Mouse (Mus musculus) adrenal gland, adult 8-10 months (tissue): Measurements from ENCODE around the gene Krt26. TPM values are rescaled to one million over a fixed set of nuclear protein-coding genes. Genes with fewer than 3 reads are reported as not detected.

ENCODE experiments used
- DNase-seq: peaks from one replicate; pipeline ENCODE4 v3.0.0; 2022
- total RNA-seq, 4 experiments: library from RNA; stranded (reverse); gene quantifications; 2 replicates each; pipeline ENCODE4 v1.2.4; 2022

Gene Krt26
- not detected for total RNA-seq

- no peak for DNase-seq
Observed at GRCm38 (mm10) chr11:99337866-99338265, at the start of gene Krt26. Gene Krt26, minus strand, starts transcription at chr11:99337966.

GRCm38 (mm10) chr11:99385813-99386721 is 48.3 kb upstream of the Krt26 start:
- peak; percentile 90 for DNase-seq

DNA sequence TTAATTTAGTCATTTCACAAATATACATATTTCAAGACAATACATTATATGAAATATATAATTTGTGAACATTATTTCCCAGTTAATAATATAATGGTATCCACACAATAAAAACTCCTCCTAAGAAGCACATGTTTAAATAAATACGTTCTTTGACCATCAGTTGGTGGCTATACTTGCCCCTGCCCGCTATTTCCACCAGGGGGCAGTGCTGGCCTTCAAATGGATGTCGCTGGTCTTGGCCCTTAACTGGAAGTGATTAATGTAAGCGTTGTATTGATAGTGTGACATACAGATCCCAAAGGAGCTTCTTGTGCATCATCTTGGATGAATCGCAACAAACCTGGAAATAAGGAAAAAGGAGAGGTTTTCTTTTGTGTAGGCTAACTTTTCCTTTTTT is 41.8 kb upstream of the Krt26 start:
- peak; percentile 41 for DNase-seq

DNA sequence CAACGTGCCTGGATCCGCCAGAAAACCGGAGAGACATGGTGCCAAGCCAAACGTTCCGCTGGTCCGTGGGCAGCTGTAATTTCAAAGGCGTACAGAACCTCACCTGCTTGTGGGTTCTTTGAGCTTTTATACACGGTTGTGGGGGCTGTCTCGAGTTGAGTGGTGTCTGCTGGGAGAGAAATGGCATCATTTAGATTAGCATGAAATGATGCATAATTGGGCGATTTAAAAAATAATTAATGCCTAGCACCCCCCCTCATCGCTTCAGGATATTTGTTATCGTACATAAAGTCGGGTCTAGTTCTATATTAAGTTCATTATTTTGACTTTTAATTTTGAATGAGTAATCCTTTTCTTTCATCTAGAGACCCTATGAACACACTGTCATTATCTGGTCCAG is 37.0 kb upstream of the Krt26 start, which contains the start of gene Krt28:
Krt28 (minus strand) TSS at position 101 of the 400 bp plus-strand sequence.
- DNase-seq: no peak

- no peak for DNase-seq
Observed at GRCm38 (mm10) chr11:99369853-99370451, 32.2 kb upstream of the Krt26 start.

GRCm38 (mm10) chr11:99369229-99369628 is 31.5 kb upstream of the Krt26 start:
- no peak for DNase-seq

DNA sequence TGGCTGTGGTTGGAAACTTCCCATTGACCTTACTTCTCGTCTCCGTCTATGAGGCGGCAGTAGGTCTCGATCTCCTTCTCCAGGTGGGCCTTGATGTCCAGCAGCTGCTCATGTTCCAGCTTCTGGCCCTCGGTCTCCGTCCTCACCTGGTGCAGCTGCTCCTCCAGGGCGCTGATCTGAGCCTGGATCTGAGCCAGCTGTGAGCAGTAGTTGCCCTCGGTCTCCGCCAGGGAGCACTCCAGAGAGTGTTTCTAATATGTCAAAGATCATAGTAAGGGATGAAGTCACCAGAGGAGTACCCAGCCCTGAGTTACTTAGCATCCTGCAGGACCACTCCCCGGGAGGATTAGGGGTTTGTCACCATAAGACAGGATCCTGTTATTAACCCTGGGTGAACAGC is 29.0 kb upstream of the Krt26 start:
- no peak for DNase-seq

DNA sequence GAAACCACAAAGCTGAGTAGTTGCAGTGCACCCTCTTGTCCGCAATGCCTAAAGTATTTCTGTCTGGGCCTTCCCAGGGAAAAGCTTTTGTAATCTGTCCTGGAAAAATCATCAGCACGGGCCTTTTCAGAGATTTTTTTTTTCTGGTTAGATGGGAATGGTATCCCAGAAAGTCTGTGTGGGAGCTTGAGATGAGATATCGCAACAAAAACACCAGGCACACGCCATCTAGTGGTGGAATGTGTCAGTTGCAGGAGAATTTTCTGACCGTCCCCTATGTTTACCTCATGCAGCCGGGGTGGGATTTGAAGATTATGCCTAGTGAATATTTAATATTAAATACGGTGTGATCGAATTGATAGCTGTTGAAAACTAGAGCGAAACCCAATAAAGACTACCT is 26.6 kb upstream of the Krt26 start:
- DNase-seq: no peak

- no peak for DNase-seq
Observed at GRCm38 (mm10) chr11:99361423-99361822, 23.7 kb upstream of the Krt26 start.

GRCm38 (mm10) chr11:99351004-99351403 is 13.2 kb upstream of the Krt26 start, which contains the start of gene Krt27:
Gene Krt27, minus strand, starts transcription at chr11:99351104.
- no peak for DNase-seq

- no peak for DNase-seq
Observed at GRCm38 (mm10) chr11:99339299-99339847, 1.6 kb upstream of the Krt26 start.

- no peak for DNase-seq
Observed at GRCm38 (mm10) chr11:99333426-99333825, 4.3 kb downstream of the Krt26 start.

- DNase-seq: no peak
Observed at GRCm38 (mm10) chr11:99329655-99330054, 8.1 kb downstream of the Krt26 start.

DNA sequence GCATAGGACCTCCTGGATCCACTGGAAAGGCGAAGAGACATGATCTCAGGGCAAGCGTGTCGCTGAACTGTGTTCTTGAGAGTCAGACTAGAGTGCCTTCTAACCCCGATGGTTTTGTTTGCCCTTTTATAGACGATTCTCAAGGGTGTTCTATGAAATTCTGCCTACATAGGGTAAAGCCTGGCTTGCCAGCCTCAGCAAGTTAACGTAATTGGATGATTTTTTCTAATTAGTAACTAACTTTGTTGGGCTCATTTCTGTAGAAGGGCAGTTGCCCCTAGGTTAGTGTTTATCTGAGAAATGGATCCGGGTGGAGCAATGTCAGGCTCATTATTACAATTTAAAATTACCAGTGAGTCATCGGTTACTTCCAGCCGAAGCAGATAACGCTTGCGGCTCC is 14.9 kb downstream of the Krt26 start, which contains the start of gene Krt25:
Krt25 (minus strand) TSS at position 101 of the 400 bp plus-strand sequence.
- DNase-seq: no peak

- no peak for DNase-seq
Observed at GRCm38 (mm10) chr11:99321094-99321493, 16.7 kb downstream of the Krt26 start.

- DNase-seq: no peak
Observed at GRCm38 (mm10) chr11:99319127-99319526, 18.6 kb downstream of the Krt26 start.

DNA sequence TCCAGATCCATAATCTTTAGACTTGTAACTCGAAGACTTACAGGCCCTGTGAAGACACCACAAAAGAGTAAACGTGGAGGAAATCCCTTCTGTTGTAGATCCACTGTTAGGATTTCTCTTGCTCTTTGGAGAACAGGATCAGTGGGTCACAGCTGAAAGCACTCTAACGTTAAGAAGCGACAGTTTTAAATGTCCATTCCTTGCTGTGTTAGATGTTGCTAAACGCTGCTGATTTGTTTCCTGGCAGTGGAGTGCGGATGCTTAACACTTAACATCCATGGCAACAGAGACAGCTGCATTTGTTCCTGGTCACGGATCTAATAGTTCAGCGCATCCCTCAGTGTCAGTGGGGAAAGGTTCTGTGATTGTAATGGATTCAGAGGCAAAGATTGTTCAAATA is 21.2 kb downstream of the Krt26 start:
- no peak for DNase-seq

DNA sequence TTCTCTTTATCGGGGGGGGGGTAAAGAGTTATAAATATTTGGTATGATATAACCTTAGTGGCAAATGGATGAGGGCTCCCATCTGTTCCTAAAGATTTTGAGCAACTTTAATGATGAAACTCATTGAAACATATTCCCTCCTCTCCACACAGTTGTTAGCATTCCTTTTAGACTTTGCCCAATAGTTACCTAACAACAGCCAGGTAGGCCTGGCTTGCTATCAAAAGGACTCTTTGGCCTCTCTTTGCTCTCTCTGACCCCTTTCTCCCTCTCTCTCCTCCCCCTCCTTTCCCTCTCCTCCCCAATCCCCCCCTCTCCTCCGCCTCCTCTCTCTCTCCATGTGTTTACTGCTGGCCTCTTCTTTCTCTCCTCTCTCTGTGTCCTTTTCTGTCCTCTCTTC is 23.2 kb downstream of the Krt26 start:
- DNase-seq: no peak

DNA sequence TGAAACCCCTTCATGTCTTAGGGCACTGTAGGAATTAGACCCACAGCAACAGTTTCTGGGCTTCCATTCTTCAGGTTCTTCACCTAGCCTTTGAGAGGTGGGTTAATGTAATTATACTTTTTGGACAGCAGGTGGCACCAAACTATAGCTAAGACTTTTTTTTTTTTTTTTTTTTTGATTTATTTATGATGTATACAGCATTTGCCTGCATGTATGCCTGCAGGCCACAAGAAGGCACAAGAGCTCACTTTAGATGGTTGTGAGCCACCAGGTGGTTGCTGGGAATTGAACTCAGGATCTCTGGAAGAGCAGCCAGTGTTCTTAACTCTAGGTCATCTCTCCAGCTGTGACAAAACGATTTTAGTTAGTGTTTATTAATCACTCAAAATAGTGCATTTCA is 26.9 kb downstream of the Krt26 start:
- no peak for DNase-seq

- DNase-seq: peak; percentile 25
Observed at GRCm38 (mm10) chr11:99307579-99307978, 30.2 kb downstream of the Krt26 start.

DNA sequence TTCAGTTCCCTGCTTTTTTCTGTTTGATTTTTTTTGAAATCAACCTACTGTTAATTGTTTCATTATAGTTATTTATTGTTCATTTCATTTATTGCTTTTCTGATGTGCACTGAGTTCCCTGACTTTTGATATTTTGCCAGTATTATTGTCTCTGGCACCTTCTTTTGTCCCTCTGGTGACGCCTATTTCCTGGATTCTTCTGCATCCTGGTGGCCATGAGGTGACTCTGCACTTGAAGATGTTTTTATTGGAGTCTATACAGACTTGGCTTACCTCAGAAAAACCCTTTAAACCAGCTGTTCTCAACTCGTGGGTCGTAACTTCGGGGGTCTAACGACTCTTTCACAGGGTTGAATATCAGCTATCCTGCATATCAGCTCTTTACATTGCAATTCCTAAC is 42.7 kb downstream of the Krt26 start:
- no peak for DNase-seq

DNA sequence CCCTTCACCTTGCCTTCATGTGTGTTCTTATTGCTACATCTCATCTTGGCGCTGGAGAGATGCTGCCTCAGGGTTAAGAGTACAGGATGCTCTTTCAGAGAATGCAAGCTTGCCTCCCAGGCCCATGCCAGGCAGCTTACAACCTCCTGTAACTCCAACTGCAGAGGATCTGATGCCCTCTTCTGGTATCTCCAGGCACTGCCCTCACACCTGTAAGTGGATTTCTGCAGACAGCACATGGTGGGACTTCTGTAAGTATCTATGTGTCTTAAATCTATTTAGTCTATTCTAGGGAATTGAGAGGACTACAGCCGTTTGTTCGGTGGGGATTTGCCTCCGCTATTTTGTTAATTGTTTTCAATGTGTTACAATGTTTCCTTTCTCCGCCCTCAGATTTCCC is 44.9 kb downstream of the Krt26 start:
- peak; percentile 10 for DNase-seq

DNA sequence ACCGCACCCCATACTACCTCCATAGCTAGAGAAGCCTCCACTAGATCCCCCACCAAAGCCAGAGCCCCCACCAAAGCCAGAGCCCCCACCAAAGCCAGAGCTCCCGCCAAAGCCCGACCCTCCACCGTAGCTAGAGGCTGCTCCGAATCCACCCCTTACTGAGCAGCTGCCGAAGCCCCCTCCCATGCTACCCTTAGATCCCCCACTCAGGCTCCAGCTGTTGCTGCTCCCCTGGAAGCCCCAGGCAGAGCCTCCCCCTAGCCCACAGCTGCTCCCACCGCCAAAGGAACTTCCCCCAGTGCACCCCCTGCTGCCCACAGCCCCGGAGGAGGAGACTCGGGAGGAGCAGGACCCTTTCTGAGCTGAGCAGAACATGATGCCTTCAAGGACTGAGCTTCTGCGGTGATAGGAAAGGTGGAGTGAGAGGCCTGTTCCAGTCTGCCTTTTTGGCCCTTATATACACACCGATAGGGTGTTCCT is 52.9 kb downstream of the Krt26 start, which contains the start of gene Krt24:
Krt24 (minus strand) TSS at position 430 of the 480 bp plus-strand sequence.
- DNase-seq: no peak
